Mouse (Mus musculus) neural tube, embryonic 15.5 days (tissue): ENCODE results near the gene Spata3. TPM values are rescaled to one million over a fixed set of nuclear protein-coding genes. Genes with fewer than 3 reads are reported as not detected.

Experiments
- ATAC-seq: fragments of 200-750 bp; cut with Nextera tagmentation; 2 replicates; pipeline ENCODE4 v1.8.0; 2017; ENCODE audit warnings: mild to moderate bottlenecking, moderate TSS enrichment, moderate library complexity; ENCODE audit not compliant: low FRiP score
- H3K27ac ChIP-seq: fragments of 300-500 bp; sonication (generic); replicated peaks from 2 replicates; pipeline ENCODE4 v1.5.1; 2015; ENCODE audit warnings: mild to moderate bottlenecking, inconsistent platforms
- H3K27me3 ChIP-seq: fragments of 300-500 bp; sonication (generic); replicated peaks from 2 replicates; pipeline ENCODE4 v1.6.1; 2015; ENCODE audit warnings: inconsistent platforms
- H3K36me3 ChIP-seq: fragments of 300-500 bp; sonication (generic); 2 replicates; pipeline ENCODE4 v1.6.1; 2015; ENCODE audit warnings: inconsistent platforms
- H3K4me1 ChIP-seq: fragments of 300-500 bp; sonication (generic); 2 replicates; pipeline ENCODE4 v1.6.1; 2015; ENCODE audit warnings: inconsistent platforms
- H3K4me2 ChIP-seq: fragments of 300-500 bp; sonication (generic); 2 replicates; pipeline ENCODE4 v1.6.1; 2015; ENCODE audit warnings: inconsistent platforms, mild to moderate bottlenecking, moderate library complexity
- H3K4me3 ChIP-seq: fragments of 300-500 bp; sonication (generic); replicated peaks from 2 replicates; pipeline ENCODE4 v1.5.1; 2015; ENCODE audit warnings: mild to moderate bottlenecking, inconsistent platforms
- H3K9ac ChIP-seq: fragments of 300-500 bp; sonication (generic); replicated peaks from 2 replicates; pipeline ENCODE4 v1.6.1; 2015; ENCODE audit warnings: mild to moderate bottlenecking, inconsistent platforms
- H3K9me3 ChIP-seq: fragments of 300-500 bp; sonication (generic); replicated peaks from 2 replicates; pipeline ENCODE4 v1.6.1; 2016; ENCODE audit warnings: inconsistent platforms
- WGBS: fragments of 180-500 bp; shearing (Covaris S2); methylation state at CpG from one replicate; pipeline ENCODE4 v1.1.7; 2015; ENCODE audit warnings: mixed read lengths; 5-methylcytosine and 5-hydroxymethylcytosine counted together
- polyA plus RNA-seq: library from polyadenylated mRNA; unstranded; fragments of >200 nt; fragmentation: Nextera tagmentation; extraction: Ambion mirVana; gene quantifications from 2 replicates; pipeline ENCODE4 v1.2.1, GENCODE M21; 2015

The Spata3 gene
- polyA plus RNA-seq, 1 experiment from 2014 or later: 0.41 TPM

DNA sequence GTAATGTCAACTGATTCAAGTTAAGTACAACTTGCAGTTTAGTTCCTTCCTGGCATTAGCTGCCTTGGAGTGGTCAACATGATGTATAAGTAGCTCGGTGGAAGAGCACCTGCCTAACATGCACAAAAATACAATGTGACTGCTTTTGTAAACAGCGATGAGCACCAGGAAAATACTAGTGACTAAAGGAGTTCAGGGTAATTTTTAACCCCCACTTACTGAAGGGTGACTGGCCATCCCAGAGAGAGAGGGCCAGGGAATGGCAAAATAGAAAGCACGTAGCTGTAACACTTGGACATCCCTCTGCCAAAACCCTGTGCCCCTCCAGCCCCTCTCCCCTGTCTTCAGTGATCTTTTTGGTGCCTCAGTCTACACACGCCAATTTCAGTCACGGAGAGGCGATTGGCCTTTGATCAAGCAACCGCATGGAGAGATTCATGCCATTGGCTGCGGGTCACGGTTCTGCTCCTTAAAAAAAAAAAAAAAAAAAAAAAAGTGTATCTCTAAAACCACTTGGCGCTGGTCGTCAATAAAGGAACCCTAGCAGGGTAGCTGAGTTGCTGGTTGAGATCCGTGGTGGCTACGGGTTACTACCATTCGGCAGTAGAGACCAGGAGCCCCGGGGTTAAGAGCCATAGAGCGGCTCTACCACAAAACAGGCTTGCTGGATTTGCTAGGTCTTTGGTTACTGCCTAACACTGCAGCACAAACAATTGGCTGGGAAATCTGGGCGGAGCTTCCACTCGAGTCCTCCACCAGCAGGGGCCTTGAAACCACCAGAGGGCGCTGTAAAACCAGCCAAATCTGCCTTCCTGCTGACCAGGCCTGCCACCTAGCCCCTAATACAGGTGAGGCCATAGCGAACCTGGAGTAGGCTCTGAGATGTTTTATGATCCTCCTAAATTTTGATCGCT lies 42.5 kb downstream of the Spata3 start:
- Histone ChIP-seq H3K27ac (peak overlapping the region; percentile 77), H3K27me3 (no peaks in the 10 kb centered on the region), H3K9me3 (no peaks in the 10 kb centered on the region), H3K9ac (peak overlapping the region; percentile 45; the same call in 1 of the 2 replicates), H3K36me3 (no peaks in the 10 kb centered on the region), H3K4me3 (peak overlapping the region; percentile 38), H3K4me2 (peak overlapping the region; percentile 62), H3K4me1 (peaks cover 9% of the 10 kb centered on the region)
- WGBS: 10% methylated on average over 21 of the region's 21 CpGs
- peak; percentile 85 for ATAC-seq

- Histone ChIP-seq H3K4me2 (no peak overlapping the region), H3K9ac (no peak overlapping the region), H3K27ac (no peak overlapping the region), H3K9me3 (0 out of 2 replicates have a peak, but pooled peaks cover 2% of the 10 kb centered on the region), H3K36me3 (no peaks in the 10 kb centered on the region), H3K4me3 (no peak overlapping the region), H3K4me1 (peaks cover 23% of the 10 kb centered on the region), H3K27me3 (no peaks in the 10 kb centered on the region)
- no peak for ATAC-seq
- WGBS: 87% methylated on average over 6 of the region's 6 CpGs
Observed at GRCm38 (mm10) chr1:86062523-86062922, 45.9 kb downstream of the Spata3 start.

GRCm38 (mm10) chr1:86064271-86064991 lies 47.8 kb downstream of the Spata3 start, which contains the start of gene Psmd1:
TSS of gene Psmd1 (plus strand) at chr1:86064387.
- ATAC-seq: peak; percentile 93
- Histone ChIP-seq H3K36me3 (no peaks in the 10 kb centered on the region), H3K27ac (peak within 1 kb of the TSS; percentile 82), H3K4me3 (peak within 1 kb of the TSS; percentile 84), H3K9ac (peak within 1 kb of the TSS; percentile 72), H3K4me1 (peaks cover 19% of the 10 kb centered on the region), H3K9me3 (0 out of 2 replicates have a peak, but pooled peaks cover 2% of the 10 kb centered on the region), H3K27me3 (no peaks in the 10 kb centered on the region), H3K4me2 (peak within 1 kb of the TSS; percentile 83)
- WGBS: under 1% methylated on average over 47 of the region's 47 CpGs

DNA sequence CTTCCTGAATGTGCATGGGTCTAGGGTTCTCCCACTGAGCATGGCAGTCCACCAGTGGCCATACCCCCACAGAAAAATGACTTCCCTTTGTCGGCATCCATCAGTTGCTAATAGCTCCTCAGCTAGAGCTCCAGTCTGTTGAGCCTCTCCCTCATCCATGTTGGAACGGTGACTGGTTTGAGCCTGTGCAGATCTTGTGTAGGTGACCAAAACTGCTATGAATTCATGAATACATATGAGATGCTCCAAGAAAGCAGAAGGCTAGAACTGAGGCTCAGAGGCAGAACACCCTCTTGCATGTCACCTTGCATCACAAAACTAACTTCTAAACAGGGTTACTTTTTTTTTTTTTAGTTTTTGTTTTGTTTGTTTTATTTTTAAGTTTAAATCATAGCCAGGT lies 59.9 kb downstream of the Spata3 start:
- Histone ChIP-seq H3K4me1 (no peaks in the 10 kb centered on the region), H3K4me2 (no peak overlapping the region), H3K27ac (no peak overlapping the region), H3K36me3 (peaks cover 70% of the 10 kb centered on the region), H3K9ac (no peak overlapping the region), H3K27me3 (no peaks in the 10 kb centered on the region), H3K9me3 (no peaks in the 10 kb centered on the region), H3K4me3 (no peak overlapping the region)
- no peak for ATAC-seq
- WGBS: 99% methylated on average over 2 of the region's 2 CpGs

Other genes starting within 250 kb of the Spata3 start
- gene A630001G21Rik, start 238.2 kb upstream of the Spata3 start, polyA plus RNA-seq: 0.45 and 2.0 TPM in 2 replicates
- 42.8 and 45.3 TPM in 2 replicates for gene Cab39, start 223.4 kb upstream of the Spata3 start, polyA plus RNA-seq
- 185 and 211 TPM in 2 replicates for gene Itm2c, start 122.5 kb upstream of the Spata3 start, polyA plus RNA-seq
- 6.7 and 6.8 TPM in 2 replicates for gene 4933407L21Rik, start 88.3 kb upstream of the Spata3 start, polyA plus RNA-seq
- 0.10 and 0.19 TPM in 2 replicates for gene Gpr55, start 55.8 kb upstream of the Spata3 start, polyA plus RNA-seq
- 7.0 and 7.2 TPM in 2 replicates for gene 2810459M11Rik, start 29.0 kb downstream of the Spata3 start, polyA plus RNA-seq
- 180 and 184 TPM in 2 replicates for gene Psmd1, start 47.6 kb downstream of the Spata3 start, polyA plus RNA-seq
- gene Htr2b, start 95.2 kb downstream of the Spata3 start, polyA plus RNA-seq: 0.12 and 0.66 TPM in 2 replicates
- gene Gm21972, start 116.8 kb downstream of the Spata3 start, polyA plus RNA-seq: 1.2 TPM in 1 of 2 replicates, not detected in the other
- gene Armc9, start 138.0 kb downstream of the Spata3 start, polyA plus RNA-seq: 35.5 and 35.9 TPM in 2 replicates